Mouse (Mus musculus): ENCODE measurements around the gene Tmem165.

- no peak for TF ChIP-seq CTCF (IDR thresholded peaks at IDR 0.05; ENCODE audit: control insufficient read depth, insufficient read depth, insufficient replicate concordance, low read depth, low read length)
- TF ChIP-seq POLR2A (IDR thresholded peaks at IDR 0.05; ENCODE audit: control insufficient read depth, low read depth, low read length): no peak
These were observed 43.0 kb upstream of the Tmem165 start for GRCm38 (mm10) chr5:76140730-76141066.

Data from testis, adult 2 months (tissue).